Mouse (Mus musculus) heart, embryonic 12.5 days (tissue): Measurements from ENCODE around the gene Prdm5. TPM values are rescaled to one million over a fixed set of nuclear protein-coding genes. Genes with fewer than 3 reads are reported as not detected.

Source experiments
- ATAC-seq: fragments of 200-750 bp; cut with Nextera tagmentation; 2 replicates; pipeline ENCODE4 v1.8.0; 2017; ENCODE audit warnings: moderate TSS enrichment, moderate library complexity; ENCODE audit not compliant: insufficient number of reproducible peaks, low FRiP score
- H3K27ac ChIP-seq: fragments of 300-500 bp; sonication (generic); 2 replicates; pipeline ENCODE4 v1.5.1; 2016; ENCODE audit warnings: mild to moderate bottlenecking, moderate library complexity; ENCODE audit not compliant: poor library complexity, severe bottlenecking
- H3K27me3 ChIP-seq: fragments of 300-500 bp; sonication (generic); replicated peaks from 2 replicates; pipeline ENCODE4 v1.6.1; 2016; ENCODE audit warnings: mild to moderate bottlenecking, moderate library complexity
- H3K36me3 ChIP-seq: fragments of 300-500 bp; sonication (generic); 2 replicates; pipeline ENCODE4 v1.6.1; 2016; ENCODE audit warnings: mild to moderate bottlenecking, moderate library complexity
- H3K4me1 ChIP-seq: fragments of 300-500 bp; sonication (generic); replicated peaks from 2 replicates; pipeline ENCODE4 v1.6.1; 2016; ENCODE audit warnings: mild to moderate bottlenecking
- H3K4me2 ChIP-seq: fragments of 300-500 bp; sonication (generic); 2 replicates; pipeline ENCODE4 v1.6.1; 2016; ENCODE audit warnings: mild to moderate bottlenecking, moderate library complexity
- H3K4me3 ChIP-seq: fragments of 300-500 bp; sonication (generic); 2 replicates; pipeline ENCODE4 v1.5.1; 2016; ENCODE audit warnings: mild to moderate bottlenecking
- H3K9ac ChIP-seq: fragments of 300-500 bp; sonication (generic); 2 replicates; pipeline ENCODE4 v1.6.1; 2016; ENCODE audit warnings: mild to moderate bottlenecking, moderate library complexity
- H3K9me3 ChIP-seq: fragments of 300-500 bp; sonication (generic); replicated peaks from 2 replicates; pipeline ENCODE4 v1.6.1; 2016; ENCODE audit warnings: mild to moderate bottlenecking, moderate library complexity
- WGBS: fragments of 180-500 bp; shearing (Covaris S2); methylation state at CpG from one replicate; pipeline ENCODE4 v1.1.7; 2016; 5-methylcytosine and 5-hydroxymethylcytosine counted together
- polyA plus RNA-seq: library from polyadenylated mRNA; unstranded; fragments of >200 nt; fragmentation: Nextera tagmentation; extraction: Ambion mirVana; gene quantifications from 2 replicates; pipeline ENCODE4 v1.2.1, GENCODE M21; 2016

Prdm5 gene
- 12.0 and 13.8 TPM in 2 replicates for polyA plus RNA-seq

- Histone ChIP-seq H3K4me2 (peak within 1 kb of the TSS; percentile 91), H3K27ac (peak within 1 kb of the TSS; percentile 40), H3K9me3 (no peaks in the 10 kb centered on the region), H3K4me1 (peaks cover 10% of the 10 kb centered on the region), H3K27me3 (no peaks in the 10 kb centered on the region), H3K9ac (peak within 1 kb of the TSS; percentile 88), H3K4me3 (peak within 1 kb of the TSS; percentile 83), H3K36me3 (no peaks in the 10 kb centered on the region)
- WGBS = 4% methylated on average over 56 of the region's 56 CpGs
- peak; percentile 90 for ATAC-seq
Observed at GRCm38 (mm10) chr6:65778861-65779688, at the start of gene Prdm5. TSS of gene Prdm5 (plus strand) at chr6:65778988.

GRCm38 (mm10) chr6:65739442-65739841, 39.3 kb upstream of the Prdm5 start:
- WGBS = 34% methylated on average over 7 of the region's 8 CpGs
- Histone ChIP-seq H3K4me2 (no peak overlapping the region), H3K36me3 (no peaks in the 10 kb centered on the region), H3K27me3 (no peaks in the 10 kb centered on the region), H3K4me3 (no peak overlapping the region), H3K9ac (no peak overlapping the region), H3K9me3 (no peaks in the 10 kb centered on the region), H3K4me1 (peaks cover 9% of the 10 kb centered on the region), H3K27ac (no peak overlapping the region)
- ATAC-seq = no peak

GRCm38 (mm10) chr6:65743144-65743870, 35.5 kb upstream of the Prdm5 start:
- peaks cover 9% of the 10 kb centered on the region for H3K4me1 ChIP-seq
- H3K4me2 ChIP-seq = no peak overlapping the region
- no peak overlapping the region for H3K27ac ChIP-seq
- no peaks in the 10 kb centered on the region for H3K27me3 ChIP-seq
- H3K4me3 ChIP-seq = no peak overlapping the region
- ATAC-seq = no peak
- no peaks in the 10 kb centered on the region for H3K36me3 ChIP-seq
- no peak overlapping the region for H3K9ac ChIP-seq
- H3K9me3 ChIP-seq = no peaks in the 10 kb centered on the region
- 78% methylated on average over 1 of the region's 1 CpGs for WGBS

- Histone ChIP-seq H3K4me3 (no peak overlapping the region), H3K36me3 (no peaks in the 10 kb centered on the region), H3K9ac (no peak overlapping the region), H3K27me3 (no peaks in the 10 kb centered on the region), H3K9me3 (no peaks in the 10 kb centered on the region), H3K4me2 (no peak overlapping the region), H3K4me1 (peaks cover 6% of the 10 kb centered on the region), H3K27ac (no peak overlapping the region)
- ATAC-seq = no peak
Observed at GRCm38 (mm10) chr6:65743871-65744202, 35.0 kb upstream of the Prdm5 start.

GRCm38 (mm10) chr6:65758214-65758613, 20.6 kb upstream of the Prdm5 start:
- H3K27ac ChIP-seq = no peak overlapping the region
- H3K4me1 ChIP-seq = no peaks in the 10 kb centered on the region
- 69% methylated on average over 7 of the region's 7 CpGs for WGBS
- H3K27me3 ChIP-seq = no peaks in the 10 kb centered on the region
- no peaks in the 10 kb centered on the region for H3K9me3 ChIP-seq
- no peak overlapping the region for H3K4me2 ChIP-seq
- no peaks in the 10 kb centered on the region for H3K36me3 ChIP-seq
- H3K4me3 ChIP-seq = no peak overlapping the region
- no peak for ATAC-seq
- no peak overlapping the region for H3K9ac ChIP-seq

GRCm38 (mm10) chr6:65759174-65759573, 19.6 kb upstream of the Prdm5 start:
- H3K9ac ChIP-seq = no peak overlapping the region
- H3K9me3 ChIP-seq = no peaks in the 10 kb centered on the region
- no peak overlapping the region for H3K27ac ChIP-seq
- no peak overlapping the region for H3K4me3 ChIP-seq
- no peaks in the 10 kb centered on the region for H3K4me1 ChIP-seq
- 79% methylated on average over 5 of the region's 5 CpGs for WGBS
- no peak overlapping the region for H3K4me2 ChIP-seq
- no peaks in the 10 kb centered on the region for H3K27me3 ChIP-seq
- no peaks in the 10 kb centered on the region for H3K36me3 ChIP-seq
- ATAC-seq = no peak

- no peaks in the 10 kb centered on the region for H3K27me3 ChIP-seq
- no peaks in the 10 kb centered on the region for H3K9me3 ChIP-seq
- no peak overlapping the region for H3K9ac ChIP-seq
- H3K4me2 ChIP-seq = no peak overlapping the region
- no peak overlapping the region for H3K27ac ChIP-seq
- ATAC-seq = no peak
- 84% methylated on average over 3 of the region's 3 CpGs for WGBS
- H3K4me3 ChIP-seq = no peak overlapping the region
- peaks cover 4% of the 10 kb centered on the region for H3K4me1 ChIP-seq
- H3K36me3 ChIP-seq = no peaks in the 10 kb centered on the region
Observed at GRCm38 (mm10) chr6:65760073-65760472, 18.7 kb upstream of the Prdm5 start.

GRCm38 (mm10) chr6:65764459-65764858, 14.3 kb upstream of the Prdm5 start:
- no peak overlapping the region for H3K4me3 ChIP-seq

GRCm38 (mm10) chr6:65765057-65765456, 13.7 kb upstream of the Prdm5 start:
- ATAC-seq = no peak
- H3K4me1 ChIP-seq = peaks cover 7% of the 10 kb centered on the region
- 23% methylated on average over 8 of the region's 8 CpGs for WGBS
- H3K9me3 ChIP-seq = no peaks in the 10 kb centered on the region
- H3K4me3 ChIP-seq = no peak overlapping the region
- H3K9ac ChIP-seq = no peak overlapping the region
- H3K4me2 ChIP-seq = peak overlapping the region; percentile 49
- H3K27me3 ChIP-seq = no peaks in the 10 kb centered on the region
- no peaks in the 10 kb centered on the region for H3K36me3 ChIP-seq
- no peak overlapping the region for H3K27ac ChIP-seq

More at GRCm38 (mm10) chr6:65764459-65764858, 14.3 kb upstream of the Prdm5 start:
- H3K4me1 ChIP-seq = peaks cover 7% of the 10 kb centered on the region
- ATAC-seq = no peak
- no peak overlapping the region for H3K9ac ChIP-seq
- H3K27me3 ChIP-seq = no peaks in the 10 kb centered on the region
- H3K27ac ChIP-seq = no peak overlapping the region
- no peaks in the 10 kb centered on the region for H3K36me3 ChIP-seq
- H3K9me3 ChIP-seq = no peaks in the 10 kb centered on the region
- no peak overlapping the region for H3K4me2 ChIP-seq
- 74% methylated on average over 2 of the region's 2 CpGs for WGBS

GRCm38 (mm10) chr6:65765752-65766397, 12.9 kb upstream of the Prdm5 start:
- Histone ChIP-seq H3K4me2 (no peak overlapping the region), H3K4me3 (no peak overlapping the region), H3K36me3 (no peaks in the 10 kb centered on the region), H3K27ac (no peak overlapping the region), H3K9ac (no peak overlapping the region), H3K9me3 (no peaks in the 10 kb centered on the region), H3K4me1 (peaks cover 7% of the 10 kb centered on the region), H3K27me3 (no peaks in the 10 kb centered on the region)
- 85% methylated on average over 13 of the region's 13 CpGs for WGBS
- ATAC-seq = no peak

GRCm38 (mm10) chr6:65767911-65768310, 10.9 kb upstream of the Prdm5 start:
- Histone ChIP-seq H3K9ac (no peak overlapping the region), H3K4me3 (no peak overlapping the region), H3K27ac (no peak overlapping the region), H3K27me3 (no peaks in the 10 kb centered on the region), H3K36me3 (no peaks in the 10 kb centered on the region), H3K9me3 (no peaks in the 10 kb centered on the region), H3K4me1 (peaks cover 7% of the 10 kb centered on the region), H3K4me2 (no peak overlapping the region)
- ATAC-seq = no peak
- WGBS = 84% methylated on average over 5 of the region's 5 CpGs
